Mouse (Mus musculus) G1E (cell line): ENCODE data around the gene 2210407C18Rik.

Experiments
- CTCF ChIP-seq: IDR thresholded peaks from 2 replicates; pipeline ENCODE4 v1.5.1; 2012; ENCODE audit warnings: low read depth, low read length, inconsistent platforms, mixed read lengths
- GATA1 ChIP-seq: IDR thresholded peaks from 2 replicates; pipeline ENCODE4 v1.6.1; 2012; ENCODE audit warnings: borderline replicate concordance, low read length, inconsistent platforms, mixed read lengths
- GATA2 ChIP-seq: IDR thresholded peaks from 2 replicates; pipeline ENCODE4 v1.6.1; 2012; ENCODE audit warnings: low read depth, low read length, inconsistent platforms, borderline replicate concordance
- POLR2AphosphoS5 ChIP-seq: IDR thresholded peaks from 2 replicates; pipeline ENCODE4 v1.6.1; 2012; ENCODE audit warnings: low read depth, low read length, inconsistent platforms; ENCODE audit not compliant: insufficient replicate concordance
- TAL1 ChIP-seq: conservative IDR thresholded peaks from 2 replicates; pipeline ENCODE4 v1.6.1; 2012; ENCODE audit warnings: low read depth, low read length, inconsistent platforms, mixed read lengths

DNA sequence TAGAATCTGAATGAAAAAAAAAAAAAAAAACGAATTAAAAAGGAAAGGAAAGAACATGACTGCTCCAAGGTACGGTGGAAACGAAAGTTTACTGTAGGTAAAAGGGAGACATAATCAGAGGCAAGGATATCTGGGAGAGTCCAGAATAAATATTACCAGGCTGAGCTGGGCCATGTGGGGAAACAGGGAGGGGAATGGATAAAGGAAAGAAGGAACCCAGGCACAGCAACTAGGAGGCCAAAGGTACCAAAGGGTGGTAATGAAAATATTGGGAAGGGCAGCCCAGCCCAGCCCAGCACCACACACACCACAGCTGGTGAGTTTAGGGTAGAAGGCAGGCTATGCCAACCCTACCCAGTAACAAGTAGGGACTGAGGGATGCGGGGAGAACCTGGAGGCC, 19.0 kb upstream of the 2210407C18Rik start:
- no peak for TF ChIP-seq CTCF
- no peak for TF ChIP-seq TAL1
- no peak for TF ChIP-seq GATA1
- TF ChIP-seq POLR2AphosphoS5, result no peak
- TF ChIP-seq GATA2, result no peak
